Mouse (Mus musculus): ENCODE measurements around the gene Calm2.

Calm2 gene

DNA sequence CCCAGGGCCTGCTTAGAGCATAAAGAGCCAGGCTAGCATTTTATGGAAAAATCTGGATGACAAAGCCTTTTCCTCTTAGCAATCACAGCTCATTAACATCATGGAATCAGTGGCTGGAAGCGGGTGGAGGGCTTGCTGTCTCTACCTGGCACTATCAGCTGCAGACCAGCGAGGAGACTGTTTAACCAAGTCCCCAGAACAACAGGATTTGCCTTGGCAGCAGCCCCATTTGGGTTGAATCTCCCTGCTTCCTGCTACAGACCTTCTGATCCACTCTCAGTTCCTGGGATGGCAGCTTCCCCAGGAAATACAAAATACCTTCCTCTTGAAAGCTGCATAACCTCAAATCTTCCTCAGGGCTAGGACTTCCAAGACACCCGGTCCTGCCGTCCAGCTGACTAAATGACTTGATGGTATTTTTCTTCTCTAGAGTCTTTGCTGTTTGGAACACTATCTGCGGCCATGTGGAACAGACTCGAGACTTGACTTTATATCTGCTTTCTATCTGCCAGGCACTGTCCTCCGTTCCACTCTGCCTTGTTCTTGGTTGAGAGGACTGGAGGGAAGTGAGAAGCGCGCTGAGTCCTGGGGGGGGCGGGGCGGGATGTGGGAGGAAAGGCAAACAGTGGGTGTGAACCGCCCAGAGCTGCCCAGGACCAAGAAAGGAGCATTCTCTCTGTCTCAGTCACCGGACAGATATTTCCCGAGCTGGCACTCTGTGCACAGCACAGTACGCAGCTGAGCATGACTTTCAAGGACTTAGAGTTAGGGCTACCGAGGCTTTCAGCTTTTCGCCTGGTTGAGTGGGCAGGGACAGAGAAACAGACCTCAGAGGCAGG is 12.4 kb upstream of the Calm2 start:
- DNase-seq = peak; percentile 68

DNA sequence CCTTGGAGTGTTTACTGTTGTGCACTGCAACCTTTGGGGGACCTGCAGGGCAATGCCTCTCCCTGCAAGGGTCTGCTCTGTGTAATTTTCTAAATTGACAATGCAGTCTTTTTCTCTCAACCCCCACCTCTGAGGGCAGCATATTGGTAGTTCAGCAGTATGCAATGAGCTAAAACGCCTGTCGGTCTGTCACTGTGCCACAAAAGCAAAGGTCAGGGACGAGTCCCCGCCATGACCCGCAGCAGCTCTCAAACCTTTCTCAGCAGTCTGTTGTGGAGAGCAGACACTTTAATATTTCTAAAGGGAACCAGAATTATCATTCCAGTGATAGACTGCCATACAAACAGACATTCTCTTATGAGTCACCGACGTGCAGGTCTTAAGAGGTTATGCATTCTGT is 11.2 kb upstream of the Calm2 start:
- DNase-seq = no peak

DNA sequence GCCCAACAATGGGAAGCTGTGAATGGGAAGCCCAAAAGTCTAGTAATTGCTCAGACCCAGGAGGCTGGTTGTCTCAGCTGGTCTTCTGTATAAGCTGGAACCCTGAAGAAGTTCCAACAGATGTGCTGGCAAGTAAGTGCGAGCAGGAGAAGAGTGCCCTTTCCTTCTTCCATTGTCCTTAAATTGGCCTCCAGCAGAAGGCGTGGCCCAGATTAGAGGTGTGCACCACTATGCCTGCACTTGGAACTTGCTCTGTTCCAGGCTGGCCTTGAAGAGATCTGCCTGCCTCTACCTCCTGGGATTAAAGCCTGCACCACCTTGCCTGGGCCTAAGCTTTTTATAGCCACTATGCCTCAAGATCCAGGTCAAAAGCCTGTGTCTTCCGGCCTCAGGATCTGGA is 7.4 kb upstream of the Calm2 start:
- no peak for DNase-seq

DNA sequence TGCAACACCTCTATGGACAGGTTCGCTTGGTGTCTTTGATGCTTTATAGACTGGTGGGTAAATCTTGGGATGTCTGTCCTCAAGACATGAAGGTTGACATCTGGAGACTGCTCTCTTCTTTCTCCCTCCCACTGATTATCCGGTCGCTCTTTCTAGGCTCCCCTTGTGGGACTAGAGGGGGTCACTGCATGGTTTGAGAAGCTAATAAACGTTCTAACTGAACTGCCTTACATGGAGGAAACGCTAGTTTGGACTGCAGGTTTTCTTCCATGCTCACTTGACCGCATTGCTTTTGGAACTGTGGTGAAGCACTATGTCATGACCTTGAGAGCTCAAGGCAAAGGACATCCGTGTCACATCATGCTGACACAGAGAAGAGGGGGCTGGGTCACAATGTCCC is 6.6 kb upstream of the Calm2 start:
- DNase-seq = no peak

DNA sequence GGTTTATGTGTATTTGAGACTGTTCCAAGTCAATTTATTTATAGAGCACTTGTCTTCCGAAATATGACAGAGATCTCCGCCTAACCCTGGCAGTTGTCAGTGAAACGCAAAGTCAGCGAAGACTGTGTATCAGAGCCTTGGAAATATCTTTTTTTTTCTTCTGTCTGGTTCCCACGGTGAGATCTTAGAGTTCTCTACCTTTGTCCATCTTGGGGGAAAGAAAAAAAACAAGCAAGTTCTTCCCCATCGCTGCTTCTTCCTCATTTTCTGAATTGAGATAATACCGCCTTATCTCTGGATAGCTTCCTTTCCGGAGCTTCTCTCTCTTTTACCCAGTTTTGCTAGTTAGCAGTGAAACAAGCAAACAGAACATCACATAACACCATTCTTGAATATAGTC is 2.1 kb upstream of the Calm2 start:
- DNase-seq = no peak

DNA sequence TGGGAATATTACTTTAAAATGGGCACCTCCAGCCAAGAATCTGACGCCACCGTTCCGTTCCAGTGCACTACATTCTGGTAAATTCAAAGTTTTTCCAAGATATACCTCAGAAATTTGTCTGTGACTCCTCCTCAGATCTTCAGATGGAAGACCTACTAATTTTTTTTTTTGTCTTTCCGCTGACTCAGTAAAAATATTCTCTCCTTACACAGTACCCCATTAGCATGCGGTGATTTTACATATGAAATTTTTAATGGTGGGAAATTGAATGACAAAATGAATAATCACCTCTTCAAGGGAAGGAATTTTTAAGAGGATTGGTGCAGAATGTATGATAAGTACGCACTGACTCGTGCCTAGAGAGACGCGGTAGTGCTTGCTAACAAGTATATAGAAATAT is 1.6 kb upstream of the Calm2 start:
- DNase-seq = no peak

DNA sequence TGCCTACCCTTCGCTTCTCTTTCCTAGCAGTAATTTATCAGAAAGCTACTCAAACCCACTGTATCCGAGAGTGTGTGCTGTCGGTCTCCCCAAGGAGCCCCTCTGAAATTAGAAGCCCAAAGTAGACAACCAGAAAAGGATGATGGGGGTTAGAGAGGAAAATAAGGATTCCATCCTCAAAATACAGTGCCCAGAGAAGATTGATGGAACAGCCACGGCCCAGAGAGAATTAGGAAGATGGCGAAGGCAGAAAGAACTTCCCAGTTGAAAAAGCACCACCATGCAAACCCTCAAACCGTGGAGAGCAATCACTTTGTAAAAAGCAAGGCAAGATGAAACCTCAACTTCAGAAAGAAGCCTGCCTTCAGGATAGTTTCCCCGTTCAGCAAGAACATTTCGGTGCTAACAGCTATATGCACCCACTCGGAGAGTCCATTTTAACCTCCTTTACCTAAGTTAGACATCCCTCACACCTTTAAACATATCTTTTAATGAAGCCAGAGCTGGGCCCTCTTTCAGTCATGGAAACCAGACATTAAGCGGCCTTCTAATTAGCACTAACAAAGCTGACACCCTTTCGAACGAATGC is 971 bp upstream of the Calm2 start:
- DNase-seq = no peak

DNA sequence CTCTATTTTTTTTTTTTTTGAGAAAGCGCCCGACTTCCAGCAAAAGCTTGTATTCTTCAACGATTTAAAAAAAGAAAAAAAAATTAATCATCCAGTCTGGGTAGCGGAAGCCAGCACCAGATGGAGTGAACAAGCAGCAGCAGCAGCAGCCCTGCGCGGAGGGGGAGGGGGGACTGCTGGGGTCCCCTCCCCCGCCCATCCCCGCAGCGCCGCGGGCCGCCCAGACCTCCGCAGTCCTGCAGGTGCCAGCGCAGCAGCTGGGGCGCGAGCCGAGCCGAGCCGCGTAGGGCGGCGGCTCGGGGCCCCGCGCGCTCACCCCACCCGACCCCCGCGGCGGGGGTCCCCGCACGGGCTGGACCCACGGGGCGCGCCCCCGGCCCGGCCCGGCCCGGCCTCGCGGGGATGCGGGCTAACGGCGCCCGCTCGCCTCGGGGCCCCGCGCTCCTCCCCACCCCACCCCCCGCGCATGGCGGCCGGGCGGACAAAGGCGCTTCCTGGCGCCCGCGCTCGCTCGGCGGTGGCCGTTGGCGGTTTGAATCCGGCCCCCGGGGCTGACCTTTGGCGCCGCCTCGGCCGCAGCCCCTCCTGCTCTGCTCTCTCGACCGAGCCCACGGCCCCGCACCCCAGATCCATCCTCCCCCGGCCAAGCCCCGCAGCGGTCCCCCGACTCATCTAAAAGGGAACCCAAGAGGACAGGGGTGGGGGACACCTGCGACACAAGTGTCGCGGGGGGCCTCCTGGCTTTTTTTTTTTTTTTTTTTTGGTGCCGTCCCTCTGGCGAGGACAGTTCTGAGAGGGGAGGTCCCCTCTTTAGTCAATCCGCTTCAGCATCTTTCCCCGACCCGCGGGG is 593 bp downstream of the Calm2 start:
- peak; percentile 76 for DNase-seq

DNA sequence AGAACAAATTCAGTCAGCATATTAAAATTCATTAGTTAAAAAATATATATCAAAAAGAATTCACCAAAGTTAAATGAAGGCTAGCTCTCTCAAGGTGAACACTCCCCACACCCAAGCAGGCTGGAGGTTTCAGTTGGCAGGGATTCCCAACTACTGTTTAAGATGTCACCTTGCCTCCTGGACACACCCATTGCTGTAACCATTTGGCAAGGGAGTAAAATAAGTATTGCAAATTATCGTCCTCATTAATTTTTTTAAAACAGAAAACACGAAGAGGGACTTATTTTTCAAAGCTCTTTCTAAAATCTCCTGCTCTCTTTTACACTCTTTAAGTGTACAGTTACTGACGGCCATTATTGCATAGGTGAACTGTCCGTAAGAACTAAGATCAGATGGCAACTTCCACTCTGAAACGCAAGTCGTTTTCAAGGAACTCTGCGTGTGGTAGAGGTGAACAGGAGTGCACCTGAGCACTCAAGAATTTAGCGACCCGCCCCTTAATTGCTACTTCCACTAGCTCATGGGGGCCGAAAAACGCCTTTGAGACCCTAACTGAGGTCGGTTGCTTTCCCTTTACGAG is 1.3 kb downstream of the Calm2 start:
- peak; percentile 32 for DNase-seq

DNA sequence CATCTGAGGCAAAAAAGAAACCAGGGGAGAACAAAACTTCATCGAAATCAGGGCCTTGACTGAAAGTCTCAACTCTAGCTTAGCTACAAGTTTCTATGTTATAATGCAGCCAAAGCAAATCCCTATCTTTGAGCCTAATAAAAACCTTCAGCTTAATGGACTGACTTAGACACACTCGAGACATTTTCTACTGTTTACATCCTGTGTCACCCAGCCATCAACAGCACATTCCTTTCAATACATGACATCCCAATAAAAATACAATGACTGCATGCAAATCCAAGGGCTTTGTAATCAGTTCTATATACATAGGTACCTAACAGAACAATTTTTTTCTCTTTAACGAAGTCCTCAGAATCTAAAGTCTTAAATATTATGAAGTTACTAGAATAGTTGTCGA is 2.0 kb downstream of the Calm2 start:
- DNase-seq = no peak

DNA sequence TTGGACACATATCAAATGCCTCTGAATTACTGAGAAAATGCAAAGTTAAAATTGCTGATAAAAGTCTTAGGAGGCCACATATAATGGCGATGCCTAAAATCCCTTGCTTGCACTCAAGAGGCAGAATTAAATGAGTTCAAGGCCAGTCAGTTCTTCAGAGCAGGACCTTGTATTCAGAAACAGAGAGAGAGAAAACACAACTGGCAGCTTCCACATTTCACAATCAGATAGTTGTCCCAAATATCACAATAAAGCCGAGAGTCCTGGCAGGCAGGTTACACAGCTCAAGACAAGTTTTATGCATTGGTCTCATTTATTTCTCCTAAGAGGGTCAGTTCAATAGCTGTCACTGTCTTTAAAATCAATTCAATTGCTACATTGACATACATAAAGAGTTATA is 5.2 kb downstream of the Calm2 start:
- DNase-seq = no peak

DNA sequence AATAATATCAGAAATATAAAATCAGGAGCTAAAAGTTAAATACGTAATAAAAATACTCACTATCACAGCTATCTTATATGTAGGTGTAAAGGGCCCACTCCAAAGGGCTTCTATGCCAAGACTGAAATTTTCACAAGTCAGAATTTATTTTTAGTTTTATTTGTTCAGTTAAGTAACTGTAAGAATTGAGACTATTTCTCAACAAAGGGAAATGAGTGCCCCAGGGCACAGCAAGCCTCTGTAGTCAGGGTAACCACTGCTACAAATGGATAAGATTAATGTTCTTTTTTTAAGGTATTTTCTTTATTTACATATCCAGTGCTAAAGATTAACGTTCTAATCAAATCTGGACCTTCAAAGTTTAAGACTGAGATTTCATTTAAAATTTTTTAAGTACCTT is 7.3 kb downstream of the Calm2 start:
- no peak for DNase-seq

DNA sequence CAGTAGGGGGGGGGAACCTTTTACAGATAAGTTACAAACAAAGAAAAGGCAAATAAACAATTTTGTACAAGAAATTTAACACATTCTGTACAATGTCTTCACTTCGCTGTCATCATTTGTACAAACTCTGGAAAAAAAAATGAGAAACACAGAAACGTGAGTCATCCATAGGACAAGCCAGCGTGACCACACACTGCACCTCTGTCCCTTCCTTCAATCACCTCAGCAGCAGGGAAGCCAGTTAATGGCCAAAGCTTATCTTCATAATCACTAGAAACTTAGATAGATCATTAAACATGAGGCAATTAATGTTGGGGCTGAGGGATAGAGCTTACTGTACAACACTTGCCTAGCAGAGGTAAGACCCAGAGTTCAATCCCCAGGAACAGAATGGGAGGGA is 12.8 kb downstream of the Calm2 start:
- no peak for DNase-seq

DNA sequence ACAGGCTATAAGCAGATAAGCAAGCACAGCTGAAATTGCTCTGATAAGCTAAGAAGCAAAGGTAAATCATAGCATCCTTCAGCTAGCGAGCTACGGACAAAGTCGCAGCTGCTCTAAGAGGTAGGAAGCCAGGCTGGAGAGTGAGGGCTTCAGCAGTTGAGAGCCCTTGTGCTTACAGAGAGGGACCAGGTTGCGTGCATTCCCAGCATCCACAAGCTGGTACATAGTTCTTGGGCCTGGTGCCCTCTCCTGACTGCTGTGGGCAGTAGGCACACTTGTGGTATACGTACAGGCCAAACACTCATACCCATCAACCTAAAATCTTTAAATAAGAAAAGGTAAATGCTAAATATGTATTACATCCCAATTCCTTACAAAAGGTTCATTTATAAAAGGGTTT is 14.0 kb downstream of the Calm2 start:
- no peak for DNase-seq

DNA sequence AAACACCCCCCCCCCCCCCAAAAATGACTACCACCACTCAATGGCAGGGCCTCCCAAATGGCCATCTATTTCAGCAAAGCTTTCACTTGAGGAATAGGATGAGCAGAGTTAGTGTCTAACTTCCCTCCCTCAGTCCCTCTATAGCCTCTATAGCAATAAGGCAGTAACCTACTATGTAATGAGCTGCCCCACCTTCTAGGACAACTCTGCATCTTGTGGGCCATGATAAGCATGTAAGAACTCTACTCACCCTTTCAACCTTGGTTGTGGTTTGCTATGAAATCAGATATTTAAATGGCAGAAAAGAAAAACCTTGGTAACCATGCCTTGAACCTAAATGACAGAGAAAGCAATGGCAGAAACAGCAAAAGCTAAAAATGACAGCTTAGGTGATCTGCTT is 14.4 kb downstream of the Calm2 start:
- no peak for DNase-seq

DNA sequence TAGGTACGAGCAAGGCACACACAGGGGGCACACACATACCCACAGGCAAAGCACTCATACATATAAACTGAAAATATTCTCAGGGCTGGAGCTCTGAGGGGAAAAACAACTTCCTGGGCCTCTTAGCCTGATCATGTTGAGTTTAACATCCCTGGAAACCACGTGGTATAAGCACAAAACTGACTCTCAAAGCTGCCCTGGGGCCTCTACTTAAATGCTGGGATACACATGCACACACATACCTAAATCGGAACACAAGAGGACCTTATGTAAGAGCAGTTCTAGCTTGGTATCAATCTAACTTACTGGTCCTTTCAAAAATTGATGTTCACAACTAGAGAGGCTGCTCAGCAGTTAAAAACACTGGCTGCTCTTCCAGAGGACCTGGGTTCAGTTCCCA is 17.3 kb downstream of the Calm2 start:
- DNase-seq = no peak

DNA sequence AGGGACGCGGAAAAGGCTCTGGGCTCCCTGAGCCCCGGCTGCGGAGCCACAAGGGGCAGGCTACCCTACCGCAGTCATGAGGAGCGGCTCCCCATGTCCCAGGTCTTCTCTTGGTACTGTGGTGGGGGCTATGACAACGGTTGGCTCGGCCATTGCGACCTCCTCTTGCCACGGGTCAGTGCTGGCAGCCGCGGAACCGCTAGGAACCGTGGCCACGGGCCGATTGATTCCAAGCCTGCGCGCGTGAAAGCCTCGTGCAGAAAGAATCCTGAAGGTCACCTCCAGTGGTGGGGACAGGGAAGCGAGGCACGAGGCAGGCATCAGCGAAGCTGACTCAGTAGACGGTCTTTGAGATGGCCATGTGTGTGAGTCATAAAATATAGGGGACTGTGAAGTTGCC is 19.2 kb downstream of the Calm2 start, which contains the start of gene Stpg4:
Stpg4 (minus strand) TSS at position 231 of the 400 bp plus-strand sequence.
- DNase-seq = no peak

DNA sequence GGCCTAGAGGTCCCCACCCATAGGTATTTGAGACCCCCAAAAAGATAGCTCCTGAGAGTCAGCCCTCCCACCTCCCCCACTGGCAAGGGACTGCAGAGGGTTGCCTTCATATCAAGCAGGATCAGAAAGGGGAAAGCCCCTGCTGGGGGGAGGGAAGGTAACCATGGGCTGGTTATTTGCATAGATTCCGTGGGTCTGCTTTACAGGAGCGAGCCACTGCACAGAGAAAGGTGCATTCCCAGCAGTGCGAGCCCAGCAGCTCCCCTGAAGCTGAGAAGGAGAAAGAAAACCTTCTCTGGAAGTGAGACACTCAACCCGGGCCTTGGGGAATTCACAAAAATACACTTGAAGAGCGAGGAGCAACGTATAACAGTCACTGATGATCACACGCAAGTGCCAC is 28.7 kb downstream of the Calm2 start:
- no peak for DNase-seq

DNA sequence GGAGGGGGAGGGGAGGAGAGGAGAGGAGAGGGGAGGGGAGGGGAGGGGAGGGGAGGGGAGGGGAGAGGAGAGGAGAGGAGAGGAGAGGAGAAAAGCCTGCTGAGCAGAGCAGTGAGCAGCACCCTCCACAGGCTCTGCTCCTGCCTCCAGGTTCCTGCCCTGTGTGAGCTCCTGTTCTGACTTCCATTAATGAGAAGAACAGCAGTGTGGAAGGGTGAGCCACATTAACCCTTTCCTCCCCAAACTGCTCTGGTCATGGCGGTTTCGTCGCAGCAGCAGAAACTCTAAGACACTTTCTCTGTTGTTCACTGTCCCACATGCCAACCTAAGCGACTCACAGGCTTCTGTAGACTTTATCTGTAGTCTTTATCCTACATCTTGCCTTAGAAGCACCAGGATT is 40.1 kb downstream of the Calm2 start:
- no peak for DNase-seq

DNA sequence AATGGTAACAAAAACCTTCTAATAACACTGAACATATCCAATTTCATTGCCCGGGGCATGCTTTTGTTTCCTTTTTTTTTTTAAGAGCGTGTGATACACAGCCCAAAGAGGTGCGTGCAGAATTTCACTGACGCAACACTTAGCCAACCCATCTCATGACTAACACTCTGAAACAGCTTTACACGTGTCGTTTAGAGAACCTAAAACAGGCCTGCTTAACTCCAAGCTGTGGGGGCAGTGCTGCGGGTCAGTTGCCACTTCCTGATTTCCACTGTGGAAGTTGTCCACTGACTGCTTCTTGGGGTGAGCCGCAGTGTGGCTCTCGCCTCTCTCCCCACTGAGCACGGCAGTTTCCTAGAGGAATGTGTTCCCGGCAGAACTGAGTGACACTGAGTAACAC is 41.2 kb downstream of the Calm2 start:
- no peak for DNase-seq

DNA sequence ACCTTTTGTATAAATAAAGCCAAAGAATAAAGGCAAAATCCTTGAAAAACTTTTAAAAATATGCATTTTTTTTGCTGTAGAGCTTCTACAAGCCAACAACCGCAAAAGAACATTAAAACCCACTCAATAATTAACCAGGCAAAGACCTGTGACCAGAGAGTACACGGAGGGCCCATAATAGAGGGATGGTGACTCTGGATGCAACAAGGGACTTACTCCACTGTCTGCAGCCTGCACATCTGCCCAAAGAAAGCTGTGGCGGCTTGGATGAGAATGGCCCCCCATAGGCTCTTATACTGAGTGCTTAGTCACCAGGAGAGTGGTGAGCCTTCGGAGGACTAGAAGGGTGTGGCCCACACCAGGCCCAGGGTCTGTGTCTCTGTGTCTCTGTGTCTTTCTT is 43.3 kb downstream of the Calm2 start:
- no peak for DNase-seq

DNA sequence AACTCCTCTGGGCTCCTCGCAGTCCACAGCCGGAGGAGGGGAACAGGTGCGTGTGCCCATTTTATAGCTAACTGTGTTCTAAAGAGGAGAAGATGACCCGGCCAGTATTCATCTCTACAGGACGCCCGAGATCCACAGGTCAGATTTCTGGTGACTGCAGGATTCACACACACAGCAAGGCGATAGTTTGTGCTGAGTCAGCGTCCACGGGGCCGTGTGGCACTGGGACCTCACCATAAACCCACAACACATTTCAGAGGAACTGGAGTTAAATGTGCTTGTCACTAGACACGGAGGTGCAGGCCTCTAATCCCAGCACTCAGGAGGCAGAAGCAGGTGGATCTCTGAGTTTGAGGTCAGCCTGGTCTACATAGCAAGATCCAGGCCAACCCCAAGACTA is 44.3 kb downstream of the Calm2 start:
- no peak for DNase-seq

DNA sequence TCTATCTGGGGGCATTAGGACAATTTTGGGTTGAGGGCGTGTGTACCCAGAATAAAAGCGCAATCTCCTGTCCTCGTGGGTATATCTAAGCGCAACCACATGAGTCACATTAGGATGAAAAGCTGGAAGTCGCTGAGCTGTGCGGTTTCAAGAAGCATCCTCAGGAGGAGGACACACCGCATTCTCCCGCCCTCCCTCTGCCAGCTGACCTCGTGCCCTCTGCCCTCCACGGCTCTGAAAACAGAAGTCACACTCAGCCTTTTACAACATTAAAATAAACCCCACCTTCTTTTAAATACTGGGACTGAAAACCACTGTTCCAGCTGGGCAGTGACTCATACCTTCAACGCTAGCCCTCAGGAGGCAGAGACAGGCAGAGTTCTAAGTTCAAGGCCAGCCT is 49.6 kb downstream of the Calm2 start:
- DNase-seq = no peak

DNA sequence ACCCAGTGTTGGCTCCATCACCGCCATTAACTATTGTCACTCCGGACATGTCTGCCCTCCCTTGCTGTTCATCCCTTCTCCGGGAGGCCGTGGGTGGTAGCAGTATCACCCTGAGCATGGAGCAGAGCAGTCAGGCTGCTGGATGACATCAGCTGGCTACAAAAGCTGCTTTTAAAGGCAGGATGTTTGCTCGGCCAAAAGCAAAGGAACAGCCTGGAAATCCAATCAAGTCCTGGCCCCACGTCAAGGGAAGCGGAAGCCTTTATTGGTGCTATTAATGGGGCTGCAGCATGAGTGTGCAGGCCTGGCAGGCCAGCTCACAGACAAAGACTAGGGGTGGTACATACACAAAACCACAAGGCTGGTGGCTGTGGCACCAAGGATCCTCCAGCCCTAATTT is 55.5 kb downstream of the Calm2 start:
- DNase-seq = peak; percentile 68

All from lung, postnatal 10 days (tissue).